Mouse (Mus musculus): ENCODE data around the gene Cxcr6. TPM values are rescaled to one million over a fixed set of nuclear protein-coding genes. Genes with fewer than 3 reads are reported as not detected.

Cxcr6 gene
- total RNA-seq, 2 experiments from 2014 or later, result not detected

DNA sequence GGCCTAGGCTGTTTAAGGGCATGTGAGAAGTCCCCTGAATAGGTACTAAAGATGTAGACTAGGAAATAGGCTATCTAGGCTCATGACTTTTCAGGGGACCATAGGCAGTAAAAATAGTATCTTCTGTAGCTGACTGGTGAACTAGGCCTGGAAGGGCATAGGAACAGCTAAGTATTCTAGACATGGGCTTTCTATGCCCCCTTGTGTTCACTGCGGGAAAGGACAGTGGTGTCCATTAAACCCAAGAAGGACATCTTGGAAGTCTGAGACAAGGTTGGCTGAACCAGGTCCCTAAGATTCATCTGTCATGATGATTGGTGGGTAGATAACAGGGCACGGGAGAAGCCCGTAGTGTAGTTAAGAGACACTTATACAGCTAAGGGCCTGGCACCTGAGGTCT, 10.1 kb upstream of the Cxcr6 start:
- H3K4me3 ChIP-seq, result no peak overlapping the region
- peak; percentile 33 to 41 for DNase-seq (ENCODE audit: extremely low spot score in 1 of 2, low spot score in 2 of 2)
- no peak overlapping the region for H3K27ac ChIP-seq
- intact Hi-C loops (cut with DNase I), result loop anchor here (1.0 to 5.0 kb wide), 2 partner anchors 79 to 157 kb away; partner anchors contain the start of gene Lztfl1
- peak; percentile 76 for TF ChIP-seq CTCF (IDR thresholded peaks at IDR 0.05)

GRCm38 (mm10) chr9:123801527-123801926, 4.7 kb upstream of the Cxcr6 start:
- no peak for DNase-seq (ENCODE audit: extremely low spot score in 1 of 2, low spot score in 2 of 2)
- no peak for TF ChIP-seq CTCF (IDR thresholded peaks at IDR 0.05)
- intact Hi-C loops (cut with DNase I), result no loop called here
- Histone ChIP-seq H3K27ac (no peak overlapping the region), H3K4me3 (no peak overlapping the region)

DNA sequence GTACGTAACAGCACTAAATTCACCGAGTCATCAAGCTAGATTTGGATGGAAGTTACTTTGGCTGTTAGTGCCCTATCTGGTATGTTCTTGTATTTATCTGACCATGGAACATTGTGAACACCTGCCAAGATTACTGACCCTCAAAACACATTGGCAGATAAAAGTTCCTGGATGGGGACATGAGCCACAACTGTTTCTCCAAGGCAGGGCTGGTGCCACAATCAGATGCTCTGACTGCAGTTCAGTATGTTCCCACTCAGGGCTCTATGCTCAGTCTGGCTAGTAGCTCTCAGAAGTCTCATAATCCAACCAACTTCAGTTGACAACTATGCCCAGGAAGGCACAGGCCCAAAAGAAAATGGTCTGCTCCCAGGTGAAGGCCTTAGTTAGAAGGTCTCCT, 3.9 kb upstream of the Cxcr6 start:
- H3K4me3 ChIP-seq, result no peak overlapping the region
- TF ChIP-seq CTCF (IDR thresholded peaks at IDR 0.05), result no peak
- no peak for DNase-seq (ENCODE audit: extremely low spot score in 1 of 2, low spot score in 2 of 2)
- intact Hi-C loops (cut with DNase I), result no loop called here
- no peak overlapping the region for H3K27ac ChIP-seq

GRCm38 (mm10) chr9:123802896-123803295, 3.4 kb upstream of the Cxcr6 start:
- no peak overlapping the region for H3K4me3 ChIP-seq
- TF ChIP-seq CTCF (IDR thresholded peaks at IDR 0.05), result no peak; the same call in 1 of the 2 replicates
- no peak for DNase-seq (ENCODE audit: extremely low spot score in 1 of 2, low spot score in 2 of 2)
- intact Hi-C loops (cut with DNase I), result no loop called here
- H3K27ac ChIP-seq, result no peak overlapping the region

DNA sequence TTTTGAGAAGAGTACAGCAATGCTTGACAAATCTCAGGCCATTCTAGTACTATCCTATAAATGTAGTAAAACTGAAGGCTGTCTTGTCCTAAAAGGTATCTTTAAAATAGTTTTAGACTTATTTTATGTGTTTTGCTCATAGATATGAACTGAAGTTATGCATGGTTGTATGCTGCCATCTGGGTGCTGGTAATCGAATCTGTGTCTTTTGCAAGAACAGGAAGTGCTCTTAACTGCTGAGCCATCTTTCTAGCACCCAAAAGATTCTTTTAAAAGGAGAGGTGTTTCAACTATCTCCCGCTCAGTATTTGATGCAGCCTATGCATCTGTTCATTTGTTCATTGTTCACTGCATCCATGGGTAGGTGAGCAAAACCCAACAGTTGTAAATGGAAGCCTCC, 1.0 kb upstream of the Cxcr6 start:
- Histone ChIP-seq H3K27ac (no peak overlapping the region), H3K4me3 (no peak overlapping the region)
- intact Hi-C loops (cut with DNase I), result no loop called here
- DNase-seq (ENCODE audit: extremely low spot score in 1 of 2, low spot score in 2 of 2), result no peak
- TF ChIP-seq CTCF (IDR thresholded peaks at IDR 0.05), result no peak

DNA sequence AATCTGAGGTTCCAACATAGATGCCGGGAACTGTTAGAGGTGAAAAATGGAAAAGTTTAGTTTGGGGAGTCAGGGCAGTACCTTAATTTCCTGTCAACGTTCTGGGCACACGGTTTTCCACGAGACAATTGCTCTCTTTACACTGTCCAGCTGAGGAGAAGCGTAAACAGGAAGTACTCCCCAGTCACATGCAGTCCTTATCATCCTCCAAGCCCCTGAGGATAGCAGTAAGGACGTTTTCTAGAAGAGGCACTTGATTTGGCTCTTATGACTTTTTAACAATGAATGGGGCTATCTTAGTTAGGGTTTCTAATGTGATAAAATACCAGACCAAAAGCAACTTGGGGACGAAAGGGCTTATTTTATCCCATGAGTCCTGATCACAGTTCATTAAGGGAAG, 2.3 kb downstream of the Cxcr6 start:
- DNase-seq (ENCODE audit: extremely low spot score in 1 of 2, low spot score in 2 of 2), result no peak
- Histone ChIP-seq H3K27ac (no peak overlapping the region), H3K4me3 (no peak overlapping the region)
- intact Hi-C loops (cut with DNase I), result no loop called here
- TF ChIP-seq CTCF (IDR thresholded peaks at IDR 0.05), result no peak

DNA sequence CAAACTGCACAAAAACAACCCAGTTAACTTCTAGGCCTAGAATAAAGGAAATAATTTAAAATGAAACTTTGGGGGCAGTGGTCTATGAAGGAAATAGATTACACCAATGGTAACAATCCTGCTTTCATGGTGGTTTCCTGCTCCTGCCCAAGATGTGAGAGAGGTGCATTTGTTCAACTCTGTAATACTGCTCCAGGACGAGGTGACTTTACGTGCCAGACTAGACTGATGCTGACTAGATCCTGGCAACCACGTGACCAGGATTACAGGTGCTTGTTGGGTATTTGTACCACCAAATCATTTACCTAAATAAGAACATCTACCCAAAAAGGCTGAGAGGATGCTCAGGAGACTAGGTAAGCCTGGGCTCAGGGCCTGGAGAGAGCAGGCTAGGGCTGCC, 5.6 kb downstream of the Cxcr6 start:
- Histone ChIP-seq H3K27ac (no peak overlapping the region), H3K4me3 (no peak overlapping the region)
- DNase-seq (ENCODE audit: extremely low spot score in 1 of 2, low spot score in 2 of 2), result no peak
- intact Hi-C loops (cut with DNase I), result no loop called here
- no peak for TF ChIP-seq CTCF (IDR thresholded peaks at IDR 0.05)

DNA sequence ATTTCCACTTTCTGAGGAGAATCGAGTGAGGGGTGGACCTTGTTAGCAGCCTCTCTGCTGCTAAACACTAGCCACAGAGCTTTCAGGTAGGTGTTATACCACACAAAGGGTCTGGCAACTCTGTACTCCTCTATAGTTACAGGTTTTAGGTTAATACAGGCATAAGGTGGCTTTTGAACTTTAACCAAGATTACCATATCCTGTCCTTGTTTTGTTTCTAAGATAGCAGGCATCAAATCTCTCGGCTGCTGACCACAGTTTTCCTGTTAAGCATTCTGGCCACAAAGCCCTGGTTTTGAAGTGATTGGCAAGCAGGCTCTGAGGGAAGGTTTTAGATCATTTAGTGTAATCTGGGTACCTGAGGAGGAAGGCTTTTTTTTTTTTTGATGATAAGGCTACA, 8.1 kb downstream of the Cxcr6 start:
- no peak for TF ChIP-seq CTCF (IDR thresholded peaks at IDR 0.05)
- DNase-seq (ENCODE audit: extremely low spot score in 1 of 2, low spot score in 2 of 2), result no peak
- intact Hi-C loops (cut with DNase I), result no loop called here

DNA sequence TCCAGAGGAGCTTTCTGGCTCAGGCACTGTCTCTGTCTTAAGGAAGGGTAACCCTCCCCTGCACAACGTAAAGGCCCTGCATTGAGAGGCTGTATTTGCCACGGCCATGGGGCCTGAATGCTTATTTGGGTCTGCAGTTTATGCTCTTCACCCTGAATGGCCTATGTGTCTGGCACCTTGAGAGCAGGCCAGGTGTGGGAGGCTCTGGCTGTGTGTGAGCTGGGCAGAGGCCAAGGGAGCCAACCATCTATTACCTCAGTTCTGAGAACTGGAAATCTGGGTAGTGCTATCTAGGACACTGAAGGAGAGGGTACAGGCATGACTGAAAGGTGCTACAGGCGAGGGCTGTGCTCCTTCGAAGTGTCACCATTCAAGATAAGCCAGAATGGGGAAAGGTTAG, 8.5 kb downstream of the Cxcr6 start:
- TF ChIP-seq CTCF (IDR thresholded peaks at IDR 0.05), result no peak
- Histone ChIP-seq H3K27ac (no peak overlapping the region), H3K4me3 (no peak overlapping the region)
- intact Hi-C loops (cut with DNase I), result no loop called here
- no peak for DNase-seq (ENCODE audit: extremely low spot score in 1 of 2, low spot score in 2 of 2)

More for the DNA sequence above, 8.1 kb downstream of the Cxcr6 start:
- no peak overlapping the region for H3K4me3 ChIP-seq
- H3K27ac ChIP-seq, result no peak overlapping the region

DNA sequence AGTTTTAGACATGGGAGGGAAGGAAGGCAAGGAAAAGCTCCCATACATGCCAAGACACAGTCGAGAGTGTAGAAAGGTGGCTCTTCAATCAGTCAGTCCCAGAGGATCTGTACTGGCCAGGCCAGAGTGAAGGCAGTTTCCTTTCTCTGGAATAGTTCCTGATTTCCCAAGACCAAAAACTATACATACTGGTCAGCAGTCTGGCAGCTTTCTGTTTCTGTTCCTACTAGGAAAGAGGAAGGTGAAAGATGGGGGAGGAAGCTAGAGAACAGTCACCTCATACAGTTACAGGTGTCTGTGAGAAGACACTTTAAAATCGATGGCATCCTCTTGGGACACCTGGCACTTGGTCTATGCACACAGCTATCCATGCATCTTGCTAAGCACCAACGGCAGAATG, 9.2 kb downstream of the Cxcr6 start:
- no peak for TF ChIP-seq CTCF (IDR thresholded peaks at IDR 0.05)
- Histone ChIP-seq H3K27ac (no peak overlapping the region), H3K4me3 (no peak overlapping the region)
- no peak for DNase-seq (ENCODE audit: extremely low spot score in 1 of 2, low spot score in 2 of 2)
- intact Hi-C loops (cut with DNase I), result no loop called here

- DNase-seq (ENCODE audit: extremely low spot score in 1 of 2, low spot score in 2 of 2), result no peak
- Histone ChIP-seq H3K4me3 (no peak overlapping the region), H3K27ac (no peak overlapping the region)
- no peak for TF ChIP-seq CTCF (IDR thresholded peaks at IDR 0.05)
- intact Hi-C loops (cut with DNase I), result no loop called here
Measured at GRCm38 (mm10) chr9:123815996-123816395, 9.7 kb downstream of the Cxcr6 start.

- no peak overlapping the region for H3K4me3 ChIP-seq
- DNase-seq (ENCODE audit: extremely low spot score in 1 of 2, low spot score in 2 of 2), result no peak
- no peak overlapping the region for H3K27ac ChIP-seq
- intact Hi-C loops (cut with DNase I), result no loop called here
- TF ChIP-seq CTCF (IDR thresholded peaks at IDR 0.05), result no peak
Measured at GRCm38 (mm10) chr9:123818601-123819000, 12.3 kb downstream of the Cxcr6 start.

GRCm38 (mm10) chr9:123826631-123827030, 20.4 kb downstream of the Cxcr6 start:
- DNase-seq (ENCODE audit: extremely low spot score in 1 of 2, low spot score in 2 of 2), result no peak
- H3K27ac ChIP-seq, result no peak overlapping the region
- H3K4me3 ChIP-seq, result no peak overlapping the region
- TF ChIP-seq CTCF (IDR thresholded peaks at IDR 0.05), result no peak
- intact Hi-C loops (cut with DNase I), result no loop called here

DNA sequence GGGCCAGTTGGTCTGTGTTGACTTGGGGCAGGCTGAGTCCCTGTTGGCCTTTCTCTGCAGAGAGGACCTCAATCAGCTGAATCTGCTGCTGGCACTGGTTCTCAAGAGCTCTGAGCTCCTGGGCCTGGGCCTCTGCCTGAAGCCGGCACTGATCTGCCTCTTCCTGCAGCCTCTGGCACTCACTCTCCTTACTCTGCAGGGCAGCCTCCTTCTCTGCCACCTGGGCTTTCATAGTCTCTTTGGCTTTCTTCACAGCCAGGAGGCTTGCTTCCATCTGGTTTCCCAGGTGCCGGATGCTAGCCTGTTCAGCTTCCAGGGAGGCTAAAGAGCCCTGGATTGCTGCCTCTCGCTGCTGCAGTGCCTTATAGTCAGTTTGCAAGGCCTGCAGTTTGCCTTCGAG, 22.6 kb downstream of the Cxcr6 start:
- H3K27ac ChIP-seq, result no peak overlapping the region
- no peak for TF ChIP-seq CTCF (IDR thresholded peaks at IDR 0.05)
- peak in 1 of 2 experiments; percentile 10 for DNase-seq (ENCODE audit: extremely low spot score in 1 of 2, low spot score in 2 of 2)
- H3K4me3 ChIP-seq, result no peak overlapping the region
- intact Hi-C loops (cut with DNase I), result no loop called here
